Mouse (Mus musculus) adrenal gland, postnatal 10 days (tissue): ENCODE measurements at regions not wholly inside any gene's neighbourhood (a gene's known extent, or its start where the extent isn't known, plus 50 kb on each side); places are given as distances from the start of the nearest gene placed in this dataset.

ENCODE experiments used
- DNase-seq: peaks from one replicate; pipeline ENCODE4 v3.0.0; 2021; ENCODE audit warnings: mixed read lengths

DNA sequence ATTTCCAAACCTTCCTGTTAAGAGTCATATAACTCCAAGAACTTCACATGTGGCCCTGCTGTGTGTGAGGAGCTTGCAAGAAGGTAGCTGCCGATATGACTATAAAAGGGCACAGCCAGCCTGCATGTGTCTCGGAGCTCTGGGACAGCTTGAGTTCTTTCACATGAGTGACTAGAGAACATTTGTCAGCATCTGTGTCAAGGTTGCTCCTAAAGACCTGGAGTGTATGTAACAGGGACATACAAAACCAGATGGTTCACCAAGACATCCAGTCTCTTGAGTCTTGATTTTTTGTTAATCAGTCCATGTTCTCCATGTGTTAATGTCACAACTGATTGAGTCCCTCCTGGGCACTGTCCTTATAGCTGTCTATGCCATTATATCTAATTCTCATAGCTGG lies 126.2 kb upstream of the Pcsk2 start:
- no peak for DNase-seq

DNA sequence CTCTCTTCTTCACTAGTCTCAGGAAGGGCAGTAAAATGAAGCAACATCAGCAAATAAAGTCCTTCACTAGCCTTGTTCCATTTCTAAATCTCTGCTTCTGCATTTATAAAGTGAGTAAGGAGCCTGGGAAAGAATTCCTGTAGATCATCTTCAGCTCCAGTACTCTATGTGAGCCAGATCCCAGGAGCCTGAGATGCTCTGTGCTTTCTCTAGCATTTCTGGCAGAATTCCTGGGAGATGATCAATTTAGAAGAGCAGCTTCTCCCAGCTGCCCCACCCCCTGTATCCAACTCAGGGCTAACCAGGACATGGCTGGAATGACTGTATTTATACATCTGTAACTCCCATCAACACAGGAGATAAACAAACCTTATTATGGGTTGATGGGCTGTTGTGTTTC lies 95.3 kb upstream of the Pcsk2 start:
- no peak for DNase-seq

DNA sequence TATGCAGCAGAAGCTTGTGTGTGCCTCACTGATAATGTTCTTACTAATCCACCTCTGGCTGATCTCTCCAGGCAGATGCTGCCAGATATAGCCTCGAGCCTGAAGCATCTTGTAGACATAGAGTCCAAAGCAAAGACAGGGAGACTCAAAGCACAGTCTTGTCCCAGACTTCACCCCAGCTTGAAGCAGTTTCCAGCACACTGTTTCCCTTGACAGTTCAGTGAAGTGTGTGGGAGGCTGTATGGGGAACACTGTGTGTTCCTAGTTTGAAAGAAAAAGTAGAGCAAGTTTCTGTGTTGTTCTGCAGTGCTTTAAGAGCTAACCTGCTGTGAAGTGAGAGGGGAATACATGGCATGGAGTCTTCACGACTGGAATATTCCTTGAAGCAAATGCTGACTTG lies 94.7 kb upstream of the Pcsk2 start:
- DNase-seq = no peak

DNA sequence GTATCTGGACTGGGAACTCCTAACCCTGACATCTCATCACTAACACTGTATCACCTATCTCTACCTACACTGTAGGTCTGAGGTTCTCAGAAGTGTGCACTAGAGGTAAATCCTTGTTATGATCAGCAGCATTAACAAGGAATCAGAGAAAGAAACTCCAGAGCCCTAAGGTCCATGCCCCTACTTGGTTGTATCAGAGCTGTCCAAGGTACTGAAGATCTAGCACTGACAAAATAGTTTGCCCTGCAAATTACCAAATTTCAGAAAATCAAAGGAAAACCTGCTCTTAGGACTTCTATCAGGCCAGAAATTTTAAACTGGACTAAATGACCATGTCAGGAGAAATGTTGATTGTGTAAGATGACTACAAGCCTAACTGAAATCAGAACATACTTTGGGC lies 94.3 kb upstream of the Pcsk2 start:
- DNase-seq = peak; percentile 2

DNA sequence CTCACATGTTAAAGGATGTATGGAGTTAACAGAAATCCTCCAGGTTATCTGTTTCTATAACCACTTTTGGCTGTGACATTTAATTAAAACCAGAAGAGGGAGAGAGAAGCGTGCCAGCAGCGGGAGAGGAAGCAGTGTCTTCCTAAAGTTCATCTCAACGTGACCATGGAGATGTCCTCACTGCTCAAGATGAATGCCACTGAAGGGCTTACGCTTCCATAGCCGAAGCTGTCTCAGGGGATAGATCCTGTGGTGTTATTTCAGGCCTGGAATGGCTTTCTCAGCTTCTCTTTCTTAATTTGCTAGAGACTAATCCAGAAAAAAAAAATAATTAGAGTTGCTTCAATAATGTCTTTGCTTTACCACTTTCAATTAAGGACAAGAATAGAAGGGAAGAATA lies 78.0 kb upstream of the Pcsk2 start:
- DNase-seq = no peak

DNA sequence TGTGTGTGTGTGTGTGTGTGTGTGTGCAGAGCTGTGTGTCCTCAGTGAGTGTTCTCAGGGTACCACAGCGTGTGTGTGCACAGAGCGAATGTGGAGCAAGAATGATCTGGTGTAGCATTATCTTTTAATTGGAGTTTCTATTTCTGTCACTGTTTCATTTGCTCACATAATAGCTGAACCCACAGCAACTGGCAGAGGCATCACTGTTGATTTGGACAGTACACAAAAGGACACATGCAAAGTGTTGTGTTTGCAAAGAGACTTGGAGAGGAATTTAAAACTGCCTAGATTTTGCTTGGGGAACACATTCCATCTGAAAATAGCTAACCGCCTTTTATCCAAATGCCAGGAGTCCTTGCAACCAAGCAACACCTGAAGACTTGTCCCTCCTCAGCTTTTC lies 74.6 kb upstream of the Pcsk2 start:
- no peak for DNase-seq

DNA sequence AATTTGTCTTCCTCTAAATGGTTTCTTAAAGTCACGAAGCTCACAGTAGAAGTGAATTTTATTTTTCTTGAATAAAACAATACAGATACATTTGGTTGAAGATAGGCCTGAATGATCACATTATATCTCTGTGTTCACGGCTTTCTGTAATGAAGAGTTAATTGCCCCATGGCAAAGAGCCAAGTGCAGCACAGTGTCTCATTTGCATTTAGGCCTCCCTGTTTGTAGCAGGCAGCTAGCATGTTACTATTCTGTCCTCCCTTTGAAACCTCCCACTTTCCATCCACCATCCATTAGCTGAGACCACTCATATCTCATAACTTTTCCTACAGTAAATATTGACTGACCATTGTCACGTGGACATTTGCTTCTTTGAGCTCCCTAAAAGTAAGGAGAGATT lies 55.1 kb upstream of the Pcsk2 start:
- no peak for DNase-seq
